Mouse (Mus musculus) spleen, adult 18-20 months (tissue): ENCODE measurements at regions not wholly inside any gene's neighbourhood (a gene's known extent, or its start where the extent isn't known, plus 50 kb on each side); places are given as distances from the start of the nearest gene placed in this dataset.
A peak's percentile ranks its signal among the peaks of the same experiment; 100 is the strongest.

Experiments used
- DNase-seq, 2 experiments: peaks; one replicate each; pipeline ENCODE4 v3.0.0; 2022; ENCODE audit warnings: mixed read lengths in 2 of 2

DNA sequence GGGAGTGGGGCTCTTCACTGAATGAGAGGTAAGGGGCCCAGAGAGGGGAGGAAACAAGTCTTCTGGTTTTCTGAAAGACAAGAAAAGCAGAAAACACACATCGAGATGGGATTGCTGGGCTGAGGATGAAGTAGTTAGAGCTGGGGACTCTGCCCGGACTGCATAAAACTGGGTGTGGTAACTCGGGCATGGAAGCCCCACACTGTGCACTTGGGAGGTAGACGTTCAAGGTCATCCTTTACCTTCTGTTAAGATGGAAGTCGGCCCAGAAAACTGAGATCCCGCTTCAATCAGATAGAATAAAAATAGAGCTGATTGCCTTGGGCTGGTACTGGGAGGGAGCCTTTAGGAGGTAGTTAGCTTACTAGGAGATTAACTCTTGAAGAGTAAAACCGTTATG lies 107.2 kb downstream of the Rassf10 start:
- DNase-seq: no peak

DNA sequence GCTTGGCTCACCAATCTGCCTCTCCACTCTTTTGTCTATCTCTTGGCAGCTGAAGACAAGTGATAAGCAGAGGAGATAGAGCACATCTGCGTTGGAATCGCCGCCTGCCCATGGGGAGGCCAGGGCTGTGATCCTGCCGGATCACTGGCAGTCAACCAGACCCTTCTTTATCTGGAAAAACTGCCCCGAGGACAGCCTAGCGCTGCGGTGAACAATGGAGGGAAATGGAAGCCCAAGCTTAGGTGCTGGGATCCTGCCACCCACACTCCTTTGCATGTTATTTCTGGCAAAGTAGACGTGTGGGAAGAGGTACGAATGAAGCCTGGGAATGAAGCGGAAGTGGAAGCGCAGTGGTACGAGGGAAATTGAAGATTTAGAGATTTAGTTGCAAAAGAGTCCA lies 112.8 kb downstream of the Rassf10 start:
- DNase-seq: no peak

DNA sequence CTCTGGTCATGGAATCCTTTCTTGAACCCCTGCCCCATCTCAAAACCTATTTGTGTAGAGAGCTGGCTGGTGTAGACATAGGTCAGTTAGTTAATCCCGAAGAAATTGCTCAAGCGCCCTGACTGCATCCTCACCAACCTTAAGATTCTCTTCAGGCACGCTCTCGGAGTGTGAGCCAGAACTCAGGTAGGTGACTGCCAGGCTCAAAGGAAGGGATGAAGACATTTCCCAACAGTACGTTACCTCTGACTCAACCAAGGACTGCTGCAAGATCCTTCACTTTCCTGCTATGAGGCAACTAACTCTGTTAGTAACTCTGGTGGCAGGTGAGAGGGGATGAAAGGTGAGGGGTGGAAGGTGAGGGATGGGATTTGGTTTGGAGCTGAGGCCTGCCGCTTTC lies 114.5 kb downstream of the Rassf10 start:
- no peak for DNase-seq

DNA sequence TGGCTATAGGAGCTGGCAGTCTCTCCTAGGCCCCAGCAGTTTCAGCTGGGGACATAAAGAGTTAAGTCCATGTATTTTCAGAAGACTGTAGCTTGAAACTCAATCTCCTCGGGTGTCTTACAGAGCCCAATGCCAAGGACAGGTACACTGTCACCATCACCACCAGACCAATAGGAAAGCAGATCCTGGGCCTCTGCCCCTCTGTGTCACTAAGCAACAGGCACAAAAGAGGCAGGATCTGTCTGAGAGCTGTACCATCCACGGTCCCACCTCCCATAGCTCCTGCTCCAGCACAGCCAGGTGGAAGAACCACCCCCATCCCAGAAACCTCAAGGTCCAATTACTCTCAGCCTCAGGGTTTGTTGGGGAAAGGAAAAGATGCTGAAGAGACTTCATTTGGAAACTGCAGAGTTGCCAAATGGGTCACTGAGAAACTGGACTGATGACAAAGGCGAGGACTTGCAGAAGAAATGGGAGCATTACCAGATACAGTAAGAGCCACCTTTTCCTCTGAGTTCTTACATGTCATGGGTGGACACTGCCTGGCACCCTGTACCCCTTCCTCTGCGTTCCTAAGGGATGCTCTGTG lies 115.7 kb downstream of the Rassf10 start:
- DNase-seq: no peak

DNA sequence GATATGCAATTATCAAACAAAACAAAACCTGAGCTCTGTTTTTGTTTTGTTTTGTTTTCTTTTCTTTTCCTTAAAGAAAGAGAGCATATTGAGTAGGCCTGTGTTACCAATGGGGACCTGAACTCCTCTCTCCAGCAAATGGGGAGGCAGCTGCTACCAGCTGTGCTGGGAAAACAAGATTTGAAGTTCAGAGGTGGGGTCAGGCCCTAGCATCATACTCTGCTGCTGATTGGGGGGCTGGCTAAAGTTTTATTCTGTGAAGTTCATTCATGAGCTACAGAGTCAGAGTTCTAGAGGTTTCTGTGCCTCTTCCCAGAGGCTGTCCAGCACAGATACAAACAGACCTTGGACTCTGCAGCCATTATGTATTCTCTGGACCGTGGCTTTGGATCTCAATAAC lies 117.7 kb downstream of the Rassf10 start:
- no peak for DNase-seq

DNA sequence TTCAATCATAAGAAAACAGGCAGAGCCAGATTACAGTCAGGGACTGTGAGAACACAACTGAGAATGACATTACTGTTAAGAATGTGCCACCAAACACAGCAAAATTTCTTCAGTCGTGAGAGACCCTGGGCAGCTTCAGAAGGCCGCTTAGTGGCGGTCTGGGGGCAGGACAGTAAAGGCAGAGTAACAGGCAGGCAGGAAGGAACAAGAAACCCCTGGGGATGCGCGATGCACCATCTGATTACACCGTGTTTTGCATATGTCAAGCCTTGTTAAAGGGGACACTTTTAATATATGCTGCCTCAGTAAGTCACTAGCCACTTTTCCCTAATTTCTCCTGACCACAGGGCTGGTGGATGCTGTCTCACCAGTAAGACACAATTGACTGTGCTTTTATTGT lies 120.0 kb downstream of the Rassf10 start:
- DNase-seq: peak; percentile 8 to 13

- DNase-seq: no peak
Measured at GRCm38 (mm10) chr7:113075371-113075770, 121.6 kb downstream of the Rassf10 start.

- no peak for DNase-seq
Measured at GRCm38 (mm10) chr7:113076243-113076642, 122.5 kb downstream of the Rassf10 start.

GRCm38 (mm10) chr7:113081120-113081519 lies 126.1 kb upstream of the Arntl start:
- no peak for DNase-seq

DNA sequence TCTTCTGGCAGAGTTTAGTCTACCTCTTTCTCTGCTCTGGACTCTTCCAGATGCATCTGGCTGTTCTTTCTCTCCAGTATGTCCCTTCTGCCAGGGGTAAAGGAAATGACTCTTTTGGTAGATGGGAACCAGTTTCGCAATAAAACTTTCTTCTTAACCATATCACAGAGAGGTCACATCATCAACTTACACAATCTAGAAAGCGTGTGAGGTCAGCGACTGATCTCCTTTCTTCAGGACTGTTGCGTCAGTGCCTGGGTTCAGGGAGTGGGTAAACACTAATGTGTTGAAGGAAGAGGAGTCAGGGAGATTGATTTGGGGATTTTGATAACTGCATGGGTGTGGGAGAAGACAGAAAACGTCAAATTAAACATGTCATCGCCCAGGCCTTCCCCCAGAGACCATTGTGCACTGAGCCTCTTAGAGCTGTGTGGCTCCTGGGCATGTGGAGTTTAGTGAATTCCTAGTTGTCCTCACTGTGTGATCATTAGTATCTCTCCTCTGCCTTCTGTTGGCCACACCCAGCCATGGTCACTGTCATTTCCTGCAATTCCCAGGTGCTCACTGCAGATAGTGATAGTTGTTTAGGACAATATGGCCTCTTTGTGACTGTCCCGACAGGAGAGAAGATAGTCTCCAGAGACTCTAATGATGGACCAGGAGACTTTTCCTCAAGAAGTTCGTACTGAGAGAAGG lies 122.2 kb upstream of the Arntl start:
- no peak for DNase-seq

DNA sequence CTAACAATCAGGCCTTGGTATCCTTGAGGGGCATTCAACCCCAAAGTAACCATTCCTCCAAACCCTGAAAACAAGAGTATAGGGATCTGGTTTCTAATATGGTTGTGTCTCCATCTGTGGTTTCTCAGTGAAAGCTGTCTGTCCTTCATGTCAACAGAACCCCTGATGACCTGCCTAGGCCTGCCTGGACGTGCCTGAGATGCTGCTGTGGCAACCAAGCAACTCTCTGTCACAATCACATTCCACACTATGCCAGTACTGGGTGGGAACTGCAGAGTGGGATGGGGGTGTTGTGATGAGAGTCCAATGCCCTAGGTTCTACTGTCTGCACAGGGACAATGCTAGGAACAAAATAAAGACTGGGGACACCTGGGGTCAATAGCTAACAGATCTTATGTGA lies 121.1 kb upstream of the Arntl start:
- DNase-seq: no peak

DNA sequence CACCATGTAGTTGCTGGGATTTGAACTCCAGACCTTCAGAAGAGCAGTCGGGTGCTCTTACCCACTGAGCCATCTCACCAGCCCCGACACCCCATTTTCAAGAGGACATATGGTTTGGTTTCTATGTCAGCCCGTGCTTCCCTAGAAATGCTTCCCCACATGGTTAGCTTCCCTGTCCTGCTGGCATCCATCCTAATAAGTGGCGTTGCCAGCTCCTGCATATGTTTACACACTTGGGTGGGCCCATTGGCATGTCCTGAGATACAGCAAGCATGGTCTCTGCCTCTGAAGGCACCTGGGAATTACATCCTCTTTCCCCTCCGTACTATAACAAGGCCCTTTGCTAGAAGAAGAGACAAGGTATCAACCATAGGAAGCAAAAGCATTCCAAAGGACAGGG lies 119.6 kb upstream of the Arntl start:
- no peak for DNase-seq

GRCm38 (mm10) chr7:113089044-113089443 lies 118.2 kb upstream of the Arntl start:
- no peak for DNase-seq

DNA sequence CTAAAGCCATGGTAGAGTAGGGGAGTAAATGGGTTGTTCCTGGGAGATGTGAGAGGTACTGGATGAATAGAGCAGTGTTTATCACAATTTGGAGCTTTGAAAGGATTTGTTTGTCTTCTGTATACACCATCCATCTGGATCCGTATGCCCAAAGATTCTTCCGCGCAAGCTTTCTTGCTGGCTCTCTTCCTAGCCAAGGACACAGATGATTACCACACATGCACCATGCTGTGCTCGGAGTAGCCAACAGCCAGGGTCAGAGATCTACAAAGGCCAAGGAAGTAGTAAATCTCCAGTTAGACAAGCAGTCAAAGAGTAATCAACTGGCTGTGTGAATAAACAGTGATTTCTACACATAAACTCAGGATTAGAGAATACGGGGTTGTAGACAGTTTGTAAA lies 113.3 kb upstream of the Arntl start:
- no peak for DNase-seq

GRCm38 (mm10) chr7:113095092-113095491 lies 112.2 kb upstream of the Arntl start:
- no peak for DNase-seq

DNA sequence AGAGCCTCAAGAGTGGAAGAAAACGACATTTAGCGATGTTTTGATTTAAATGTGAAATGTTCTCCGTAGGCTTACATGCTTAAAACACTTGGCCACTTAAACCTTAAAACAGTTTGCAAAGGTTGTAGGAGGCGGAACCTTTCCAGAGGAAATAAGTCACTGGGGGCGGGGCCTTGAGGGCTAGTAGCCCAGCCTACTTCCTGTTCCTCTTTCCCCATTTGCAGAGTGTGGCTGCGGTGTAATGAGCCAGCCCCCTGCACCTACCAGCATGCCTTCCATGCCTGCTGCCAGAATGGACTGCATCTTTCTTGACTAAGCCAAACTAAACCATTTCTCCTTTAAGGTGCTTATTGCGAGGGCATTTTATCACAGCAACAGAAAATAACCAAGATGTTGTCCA lies 103.0 kb upstream of the Arntl start:
- DNase-seq: no peak

DNA sequence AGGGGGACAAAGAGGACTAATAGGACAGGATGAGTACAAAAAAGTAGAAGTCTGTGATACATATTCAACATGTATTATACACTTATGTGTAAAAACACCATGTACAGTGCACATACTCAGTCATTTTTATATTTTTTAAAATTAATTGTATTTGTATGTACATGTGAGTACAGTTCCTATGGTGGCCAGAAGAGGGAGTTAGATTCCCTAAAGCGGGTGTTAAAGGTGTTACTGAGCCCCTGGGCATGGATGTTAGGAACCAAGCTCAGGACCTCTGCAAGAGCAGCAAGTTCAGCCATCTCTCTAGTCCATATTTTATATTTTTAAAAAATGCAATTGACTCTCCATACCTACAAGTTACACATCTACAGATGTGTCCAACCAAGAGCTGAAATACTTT lies 101.9 kb upstream of the Arntl start:
- DNase-seq: no peak

- no peak for DNase-seq
Measured at GRCm38 (mm10) chr7:113106731-113107130, 100.5 kb upstream of the Arntl start.

DNA sequence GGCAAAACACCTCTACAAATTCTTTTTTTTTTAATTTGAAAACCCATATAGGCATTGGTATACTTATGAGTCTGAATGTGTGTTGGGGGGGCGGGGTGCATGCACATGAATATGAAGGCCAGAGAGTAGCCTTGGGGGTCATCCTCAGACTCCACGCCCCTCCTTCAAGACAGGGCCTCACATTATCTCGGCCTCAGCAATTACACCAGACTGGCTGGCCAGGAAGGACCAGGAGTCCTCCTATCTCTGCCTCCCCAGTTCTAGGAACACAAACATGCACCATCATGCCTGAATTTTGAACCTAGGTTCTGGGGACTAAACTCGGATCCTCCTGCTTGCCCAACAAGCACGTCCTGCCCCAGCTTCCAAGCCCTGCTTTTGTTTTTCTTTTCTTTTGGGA lies 99.3 kb upstream of the Arntl start:
- no peak for DNase-seq

DNA sequence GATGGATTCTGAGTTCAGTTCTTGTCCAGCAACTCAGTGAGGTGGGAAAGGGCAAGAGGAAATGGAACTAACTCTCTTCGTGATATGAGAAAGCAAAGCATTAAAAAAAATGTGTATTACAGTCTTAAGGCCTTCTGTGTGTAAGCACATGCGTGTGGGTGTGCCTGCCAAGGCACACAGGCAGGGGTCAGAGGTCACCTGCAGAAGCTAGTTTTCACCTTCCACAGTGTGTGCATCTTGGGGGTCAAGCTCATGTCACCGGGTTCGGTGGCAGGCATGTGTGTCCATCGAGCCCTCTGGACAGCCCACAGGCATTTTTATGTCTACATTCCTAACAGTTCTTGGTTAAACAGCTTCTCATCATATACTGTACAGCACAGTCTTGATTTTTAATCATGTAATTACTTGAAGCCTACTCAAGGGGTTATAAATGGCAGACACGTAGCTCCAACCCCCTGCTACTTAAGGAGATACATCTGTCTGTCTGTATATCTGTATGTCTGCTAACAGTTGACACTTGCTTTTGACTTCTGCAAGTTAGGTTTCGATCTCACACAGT lies 98.7 kb upstream of the Arntl start:
- no peak for DNase-seq

DNA sequence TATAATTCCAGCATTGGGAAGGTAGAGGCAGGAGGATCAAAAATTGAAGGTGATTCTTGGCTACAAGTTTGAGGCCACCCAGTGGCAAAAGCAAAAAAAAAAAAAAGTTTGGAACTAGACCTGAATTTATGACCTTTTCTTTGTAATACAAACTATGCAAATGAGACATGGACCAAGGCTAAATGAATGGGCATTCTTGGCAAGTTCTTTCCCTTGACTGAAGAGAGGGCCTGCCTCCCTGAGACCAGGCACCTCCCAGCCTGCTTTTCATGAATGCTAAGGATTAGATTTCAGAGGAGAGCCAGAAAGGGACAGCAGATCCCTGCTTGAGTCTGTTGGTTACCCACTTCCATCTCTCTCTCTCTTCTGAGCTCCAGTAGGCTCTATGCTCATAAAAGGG lies 97.8 kb upstream of the Arntl start:
- no peak for DNase-seq

- no peak for DNase-seq
Measured at GRCm38 (mm10) chr7:113110867-113111508, 96.3 kb upstream of the Arntl start.

DNA sequence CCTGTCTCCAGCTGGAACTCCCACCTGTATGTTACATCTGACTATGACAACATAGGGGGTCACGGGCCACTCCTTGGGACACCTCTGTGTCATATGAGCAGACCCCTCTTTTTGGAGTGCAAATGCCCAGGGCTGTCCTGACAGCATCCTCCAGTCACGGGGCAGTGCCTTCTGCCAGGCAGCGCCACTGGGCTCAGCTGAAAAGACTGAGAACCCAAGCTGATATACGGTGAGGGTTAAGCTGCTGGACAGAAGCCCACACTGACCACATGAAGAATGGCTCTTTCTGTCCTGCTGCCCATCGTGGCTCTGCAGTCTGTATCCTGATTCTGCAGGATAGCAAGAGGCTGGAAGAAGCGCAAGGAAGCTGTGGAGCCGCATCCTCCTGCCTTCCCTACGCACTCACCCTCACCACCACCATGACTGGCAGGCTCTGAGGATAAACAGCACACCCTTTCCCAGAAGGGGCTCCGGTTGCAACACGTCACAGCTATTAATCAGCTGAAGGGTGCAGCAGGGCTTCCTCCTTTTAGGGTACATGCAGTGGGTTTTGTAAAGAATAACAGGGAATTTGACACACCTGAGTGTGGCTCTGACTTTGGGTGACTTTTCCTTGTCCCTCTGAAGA lies 93.9 kb upstream of the Arntl start:
- DNase-seq: no peak

- no peak for DNase-seq
Measured at GRCm38 (mm10) chr7:113117599-113117998, 89.7 kb upstream of the Arntl start.
